In genomic region chr17:80840896-80841295, GRCm38 (mm10) we compare ENCODE assay signal across 27 mouse cellular contexts.
DNase-seq lines count a peak whose midpoint lies in the region; ATAC-seq and TF ChIP-seq lines count a peak whose summit lies in the region.
"Had no signal": no experiment of that assay in that cellular context is flagged by ENCODE, and none has a peak within 500 bp of the region (broad histone marks: within the 10 kb centered on the region; RNA-seq: fewer than 3 reads in every experiment).

No protein-coding gene starts in this region.

- intact Hi-C loops in left cerebral cortex, adult 2 months (cut with DNase I), result loop anchor here (10.0 kb wide), 1 partner anchor 144 kb away; no protein-coding TSS in a partner anchor

- no peak overlapping the region for H3K27ac ChIP-seq in forebrain, embryonic 16.5 days (ENCODE audit: low read length)
- no peak overlapping the region for H3K27ac ChIP-seq in forebrain, postnatal 0 days (ENCODE audit: low read depth, low read length)
- H3K27ac ChIP-seq in left cerebral cortex, adult 2 months, result peak overlapping the region; percentile 0; the same call in 1 of the 2 replicates
- no peak overlapping the region for H3K27ac ChIP-seq in kidney, embryonic 16.5 days (ENCODE audit: low read length)
- H3K27ac ChIP-seq: heart, embryonic 15.5 days; hindbrain, embryonic 10.5 days; hindbrain, embryonic 13.5 days; intestine, embryonic 15.5 days had no signal

- no peak overlapping the region for H3K9ac ChIP-seq in forebrain, embryonic 16.5 days (replicated peaks; ENCODE audit: low read depth, low read length)
- no peak overlapping the region for H3K9ac ChIP-seq in forebrain, postnatal 0 days
- no peak overlapping the region for H3K9ac ChIP-seq in kidney, embryonic 16.5 days (replicated peaks; ENCODE audit: low read length)
- H3K9ac ChIP-seq: heart, embryonic 12.5 days; heart, embryonic 15.5 days; hindbrain, embryonic 13.5 days; intestine, embryonic 15.5 days had no signal

- no peaks in the 10 kb centered on the region for H3K36me3 ChIP-seq in forebrain, embryonic 16.5 days (ENCODE audit: control insufficient read depth, insufficient read depth)
- H3K36me3 ChIP-seq in forebrain, postnatal 0 days (ENCODE audit: insufficient read depth), result no peaks in the 10 kb centered on the region
- no peaks in the 10 kb centered on the region for H3K36me3 ChIP-seq in kidney, embryonic 16.5 days (ENCODE audit: insufficient read depth, low read length)
- H3K36me3 ChIP-seq: heart, embryonic 12.5 days; heart, embryonic 15.5 days; hindbrain, embryonic 10.5 days; hindbrain, embryonic 13.5 days; intestine, embryonic 15.5 days had no signal

- DNase-seq in forebrain, postnatal 0 days, result no peak
- no peak for DNase-seq in left cerebral cortex, adult 2 months (ENCODE audit: extremely low spot score in 1 of 2, low spot score in 2 of 2)
- DNase-seq in left cerebral cortex, adult 8-10 months (ENCODE audit: low spot score in 2 of 2), result no peak
- peak; percentile 64 for DNase-seq in brain, adult 2 months (ENCODE audit: low read depth, low spot score)
- peak; percentile 16 for DNase-seq in gonadal fat pad, adult 2 months (ENCODE audit: low read depth)
- no peak for DNase-seq in MN1 (ENCODE audit: low spot score)
- DNase-seq: adrenal gland, postnatal 10 days; adrenal gland, postnatal 36 days; cerebellum, adult 11 months; cerebellum, adult 9-11 months; cerebellum, postnatal 25 days; embryo, embryonic 11 days; gastrocnemius, postnatal 10 days; heart, adult 18-20 months; heart, postnatal 10 days; heart, postnatal 36 days; kidney, adult 18-20 months had no signal

- ATAC-seq in forebrain, embryonic 16.5 days, result 0 out of 2 replicates have a peak, but pooled peaks have one; percentile 15
- ATAC-seq in forebrain, postnatal 0 days, result no peak
- ATAC-seq in kidney, embryonic 16.5 days (ENCODE audit: low FRiP score, low TSS enrichment), result no peak
- ATAC-seq: CD4-positive, CD25-positive, alpha-beta regulatory T cell, adult 4 months; hindbrain, embryonic 16.5 days; intestine, embryonic 15.5 days; Patski had no signal

- H3K4me3 ChIP-seq in forebrain, embryonic 16.5 days (replicated peaks; ENCODE audit: low read length), result no peak overlapping the region
- no peak overlapping the region for H3K4me3 ChIP-seq in forebrain, postnatal 0 days (ENCODE audit: low read depth, low read length)
- H3K4me3 ChIP-seq in left cerebral cortex, adult 2 months, result no peak overlapping the region
- H3K4me3 ChIP-seq in kidney, embryonic 16.5 days (ENCODE audit: low read length), result no peak overlapping the region
- H3K4me3 ChIP-seq: heart, embryonic 12.5 days; heart, embryonic 15.5 days; hindbrain, embryonic 10.5 days; hindbrain, embryonic 13.5 days; intestine, embryonic 15.5 days had no signal

- no peaks in the 10 kb centered on the region for H3K9me3 ChIP-seq in forebrain, embryonic 16.5 days (ENCODE audit: control insufficient read depth, low read length)
- no peaks in the 10 kb centered on the region for H3K9me3 ChIP-seq in forebrain, postnatal 0 days (ENCODE audit: low read length)
- no peaks in the 10 kb centered on the region for H3K9me3 ChIP-seq in kidney, embryonic 16.5 days (ENCODE audit: low read length)
- H3K9me3 ChIP-seq: heart, embryonic 12.5 days; heart, embryonic 15.5 days; hindbrain, embryonic 10.5 days; hindbrain, embryonic 13.5 days; intestine, embryonic 15.5 days had no signal

- WGBS in forebrain, embryonic 16.5 days, result 46% methylated on average over 6 of the region's 6 CpGs
- WGBS in forebrain, postnatal 0 days, result 54% methylated on average over 6 of the region's 6 CpGs
- 81% methylated on average over 6 of the region's 6 CpGs for WGBS in kidney, embryonic 16.5 days

- no peak overlapping the region for H3K4me2 ChIP-seq in forebrain, embryonic 16.5 days (ENCODE audit: low read length)
- no peak overlapping the region for H3K4me2 ChIP-seq in forebrain, postnatal 0 days (ENCODE audit: low read depth)
- no peak overlapping the region for H3K4me2 ChIP-seq in kidney, embryonic 16.5 days (replicated peaks; ENCODE audit: low read depth, low read length)
- H3K4me2 ChIP-seq: heart, embryonic 12.5 days; heart, embryonic 15.5 days; hindbrain, embryonic 13.5 days; intestine, embryonic 15.5 days had no signal

- no peak for TF ChIP-seq CTCF in forebrain, postnatal 0 days (IDR thresholded peaks at IDR 0.05; ENCODE audit: low read depth)
- no peak for TF ChIP-seq CTCF in left cerebral cortex, adult 2 months (IDR thresholded peaks at IDR 0.05)

- no peaks in the 10 kb centered on the region for H3K27me3 ChIP-seq in forebrain, embryonic 16.5 days (replicated peaks; ENCODE audit: control insufficient read depth, insufficient read depth, low read length)
- no peaks in the 10 kb centered on the region for H3K27me3 ChIP-seq in forebrain, postnatal 0 days (ENCODE audit: insufficient read depth, low read length)
- H3K27me3 ChIP-seq in kidney, embryonic 16.5 days (ENCODE audit: insufficient read depth, low read length), result no peaks in the 10 kb centered on the region
- H3K27me3 ChIP-seq: heart, embryonic 12.5 days; heart, embryonic 15.5 days; hindbrain, embryonic 13.5 days; intestine, embryonic 15.5 days; Patski had no signal

- peaks cover 6% of the 10 kb centered on the region; the same call in 1 of the 2 replicates for H3K4me1 ChIP-seq in forebrain, embryonic 16.5 days (replicated peaks; ENCODE audit: control insufficient read depth, insufficient read depth, low read length)
- no peaks in the 10 kb centered on the region for H3K4me1 ChIP-seq in forebrain, postnatal 0 days (ENCODE audit: insufficient read depth)
- no peaks in the 10 kb centered on the region for H3K4me1 ChIP-seq in kidney, embryonic 16.5 days (ENCODE audit: insufficient read depth, low read length)
- H3K4me1 ChIP-seq: hindbrain, embryonic 13.5 days; intestine, embryonic 15.5 days had no signal

Comparison
In these comparisons a context has a peak if more than half of its experiments do, and no peak if none do; other contexts are left out.
1. DNase-seq: peak in brain, adult 2 months (single experiment) and gonadal fat pad, adult 2 months (single experiment); none in forebrain, postnatal 0 days (single experiment), left cerebral cortex, adult 2 months (0 of 2), left cerebral cortex, adult 8-10 months (0 of 2) and MN1 (single experiment).